Mouse (Mus musculus) heart, adult 10 weeks (tissue): Measurements from ENCODE around the gene March2. TPM values are rescaled to one million over a fixed set of nuclear protein-coding genes. Genes with fewer than 3 reads are reported as not detected.

ENCODE experiments used
- polyA plus RNA-seq: library from polyadenylated mRNA; stranded (reverse); fragments of 350-450 nt; fragmentation: Illumina TruSeq; extraction: RNeasy Lipid Tissue Mini Kit (QIAGEN cat#74804); gene quantifications from one replicate; pipeline ENCODE4 v1.2.3, GENCODE M21; 2014; ENCODE audit warnings: low read depth, low replicate concordance

March2 gene
- 121 TPM for polyA plus RNA-seq

DNA sequence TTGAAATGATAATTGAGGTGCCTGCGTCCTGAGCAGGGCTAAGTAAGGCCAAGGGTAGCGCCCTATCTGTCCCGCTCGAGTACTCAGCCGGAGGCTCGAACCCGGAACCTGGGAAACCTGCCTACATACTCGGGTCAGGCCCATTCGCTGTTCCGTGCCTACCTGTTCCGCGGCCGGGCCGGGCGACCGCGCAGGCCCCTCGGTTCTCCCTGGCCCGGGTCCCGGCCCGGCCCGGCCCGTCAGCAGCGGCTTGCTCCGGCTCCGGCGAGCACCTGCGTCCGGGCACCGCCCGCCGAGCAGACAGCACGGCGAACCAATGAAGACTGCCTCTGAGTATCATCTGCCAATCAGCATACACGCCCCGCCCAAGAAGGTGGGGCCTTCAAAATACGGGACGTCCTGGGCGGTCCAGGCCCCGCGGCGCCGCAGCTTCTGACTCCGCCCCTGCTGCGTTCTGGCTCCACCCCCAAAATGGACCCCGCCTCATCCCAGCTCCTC lies at the start of gene March2:
TSS of gene March2 (minus strand) at position 287 of the 498 bp plus-strand sequence.

DNA sequence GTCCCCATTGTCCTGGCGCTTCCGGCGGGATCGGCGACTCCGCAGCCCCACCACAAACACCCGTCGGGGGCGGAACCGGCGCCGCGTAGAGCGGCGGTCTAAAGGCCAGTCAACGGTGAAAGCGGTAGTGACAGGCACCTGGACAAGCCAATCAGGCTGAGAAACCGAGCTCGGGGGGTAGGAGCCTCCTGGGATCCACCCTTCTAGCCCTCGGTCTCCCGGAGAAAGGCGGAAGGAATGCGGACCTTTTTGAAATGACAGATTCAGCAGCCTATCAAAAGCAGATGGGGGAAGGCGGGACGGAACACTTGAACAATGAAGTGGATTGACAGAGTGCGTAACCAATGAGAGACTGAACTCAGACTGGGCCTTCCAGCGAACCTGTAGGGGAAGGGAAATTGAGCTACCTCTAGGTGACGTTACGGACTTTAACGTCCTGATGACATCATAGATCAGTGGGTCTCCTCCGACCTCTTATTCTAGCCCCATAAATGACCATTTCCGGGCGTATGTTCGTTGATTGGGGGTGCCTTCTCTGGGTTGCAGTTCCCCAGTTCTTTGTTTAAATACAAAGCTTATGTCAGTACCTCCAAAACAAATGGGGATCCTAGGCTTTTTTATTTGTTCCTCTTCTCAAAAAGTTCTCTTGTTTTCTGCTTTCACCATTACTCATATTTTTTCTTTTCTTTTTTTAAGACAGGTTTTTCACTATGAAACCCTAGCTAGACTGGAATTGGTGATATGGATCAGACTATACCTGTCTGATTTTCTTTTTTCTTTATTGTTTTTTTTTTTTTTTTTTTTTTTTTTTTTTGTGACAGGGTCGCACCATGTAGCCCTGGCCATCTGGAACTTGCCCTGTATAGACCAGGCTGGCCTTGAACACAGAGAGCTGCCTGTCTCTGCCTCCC lies 42.0 kb upstream of the March2 start, which contains the start of gene Rab11b:
TSS of gene Rab11b (minus strand) at position 276 of the 911 bp plus-strand sequence.

DNA sequence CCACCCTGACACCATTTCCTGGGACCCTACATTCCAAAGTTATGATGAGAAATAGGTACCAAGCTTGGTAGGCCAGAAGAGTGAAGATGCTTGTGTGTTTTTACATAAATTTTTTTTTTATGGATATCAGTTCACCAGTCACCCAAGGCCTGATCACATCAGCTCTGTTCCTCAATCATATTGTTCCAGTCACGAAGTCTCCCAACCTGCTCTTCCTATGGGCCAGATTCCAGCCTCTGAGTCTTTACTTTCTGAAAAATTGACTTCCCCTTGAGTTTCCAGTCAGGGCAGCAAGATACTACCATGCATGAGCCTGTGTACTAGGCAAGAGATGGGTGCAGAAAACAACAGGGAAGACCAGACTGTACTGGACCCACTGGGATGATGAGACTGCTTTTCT lies 31.7 kb downstream of the March2 start, which contains the start of gene Hnrnpm:
TSS of gene Hnrnpm (minus strand) at position 101 of the 400 bp plus-strand sequence.

DNA sequence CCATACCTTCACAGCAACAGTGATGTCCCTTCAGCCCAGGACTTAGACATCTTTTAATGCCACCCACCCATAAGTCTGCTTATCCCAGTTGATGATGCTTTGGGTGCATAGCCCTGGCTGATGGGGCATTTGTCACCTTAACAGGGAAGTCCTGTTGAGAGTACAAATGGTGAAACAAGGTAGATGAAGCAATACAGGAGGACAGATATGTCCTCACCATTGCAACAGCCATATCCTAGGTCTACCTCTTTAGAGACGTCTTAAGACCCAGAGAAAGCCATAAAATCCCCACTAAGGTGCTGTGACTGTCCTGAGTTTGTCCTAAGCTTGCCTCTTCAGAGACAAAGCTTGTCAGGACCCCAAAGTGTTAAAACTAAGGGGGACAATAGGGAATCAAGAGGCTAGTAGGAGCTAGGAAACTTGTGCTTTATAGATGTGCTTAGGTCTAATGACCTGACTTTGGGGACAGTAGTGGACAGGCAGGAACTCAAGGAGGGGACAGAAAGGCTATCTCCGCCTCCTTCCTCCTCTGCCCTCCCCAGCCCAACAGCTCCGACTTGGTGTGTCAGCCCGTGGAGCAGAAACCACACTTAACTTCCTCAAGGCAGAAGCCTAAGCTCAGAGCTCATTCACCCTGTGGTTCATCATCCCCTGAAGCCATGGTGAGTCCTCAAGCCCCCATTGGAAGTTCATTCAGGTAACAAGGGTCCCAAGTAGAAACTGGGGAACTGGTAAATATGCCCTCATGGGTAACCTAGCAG lies 80.8 kb downstream of the March2 start, which contains the start of gene Pram1:
TSS of gene Pram1 (plus strand) at position 541 of the 761 bp plus-strand sequence.

Other genes with a start within 250 kb of the March2 start
- 34.2 TPM for gene Adamts10, start 194.5 kb downstream of the March2 start, polyA plus RNA-seq
- gene Myo1f, start 163.0 kb downstream of the March2 start, polyA plus RNA-seq: 1.9 TPM
- gene Zfp414, start 89.6 kb downstream of the March2 start, polyA plus RNA-seq: 12.1 TPM
- gene Pram1, start 80.6 kb downstream of the March2 start, polyA plus RNA-seq: 0.52 TPM
- gene Hnrnpm, start 31.8 kb downstream of the March2 start, polyA plus RNA-seq: 102 TPM
- gene Rab11b, start 41.9 kb upstream of the March2 start, polyA plus RNA-seq: 199 TPM
- gene Angptl4, start 63.2 kb upstream of the March2 start, polyA plus RNA-seq: 10.0 TPM
- 106 TPM for gene Kank3, start 91.8 kb upstream of the March2 start, polyA plus RNA-seq
- gene Rps28, start 105.9 kb upstream of the March2 start, polyA plus RNA-seq: 651 TPM
- 757 TPM for gene Ndufa7, start 105.9 kb upstream of the March2 start, polyA plus RNA-seq
- 28.3 TPM for gene Cd320, start 124.4 kb upstream of the March2 start, polyA plus RNA-seq
- not detected for gene Gm7029, start 155.2 kb upstream of the March2 start, polyA plus RNA-seq
- 1.3 TPM for gene Kifc1, start 172.0 kb upstream of the March2 start, polyA plus RNA-seq
- gene Platr17, start 186.5 kb upstream of the March2 start, polyA plus RNA-seq: not detected
- 18.3 TPM for gene Daxx, start 190.7 kb upstream of the March2 start, polyA plus RNA-seq
- 57.6 TPM for gene Tapbp, start 197.2 kb upstream of the March2 start, polyA plus RNA-seq
- gene Zbtb22, start 197.2 kb upstream of the March2 start, polyA plus RNA-seq: 16.8 TPM
- gene Rgl2, start 210.9 kb upstream of the March2 start, polyA plus RNA-seq: 46.9 TPM
- 93.3 TPM for gene Pfdn6, start 221.7 kb upstream of the March2 start, polyA plus RNA-seq
- 8.0 TPM for gene Wdr46, start 222.0 kb upstream of the March2 start, polyA plus RNA-seq
- gene B3galt4, start 232.8 kb upstream of the March2 start, polyA plus RNA-seq: 2.3 TPM
- 36.9 TPM for gene Vps52, start 237.1 kb upstream of the March2 start, polyA plus RNA-seq
- 892 TPM for gene Rps18, start 237.3 kb upstream of the March2 start, polyA plus RNA-seq